Mouse (Mus musculus) urinary bladder, postnatal 36 days (tissue): Measurements from ENCODE around the gene Sesn1.
A peak's percentile ranks its signal among the peaks of the same experiment; 100 is the strongest.
"Not testable (repeated sequence)": the region's sequence is repeated elsewhere in the genome, so short reads cannot be mapped to it uniquely, and the experiment has no call there.

ENCODE experiments used
- DNase-seq, 2 experiments: peaks; one replicate each; pipeline ENCODE4 v3.0.0; 2022; ENCODE audit warnings: low spot score in 2 of 2, mixed read lengths in 1 of 2

Sesn1 gene

DNA sequence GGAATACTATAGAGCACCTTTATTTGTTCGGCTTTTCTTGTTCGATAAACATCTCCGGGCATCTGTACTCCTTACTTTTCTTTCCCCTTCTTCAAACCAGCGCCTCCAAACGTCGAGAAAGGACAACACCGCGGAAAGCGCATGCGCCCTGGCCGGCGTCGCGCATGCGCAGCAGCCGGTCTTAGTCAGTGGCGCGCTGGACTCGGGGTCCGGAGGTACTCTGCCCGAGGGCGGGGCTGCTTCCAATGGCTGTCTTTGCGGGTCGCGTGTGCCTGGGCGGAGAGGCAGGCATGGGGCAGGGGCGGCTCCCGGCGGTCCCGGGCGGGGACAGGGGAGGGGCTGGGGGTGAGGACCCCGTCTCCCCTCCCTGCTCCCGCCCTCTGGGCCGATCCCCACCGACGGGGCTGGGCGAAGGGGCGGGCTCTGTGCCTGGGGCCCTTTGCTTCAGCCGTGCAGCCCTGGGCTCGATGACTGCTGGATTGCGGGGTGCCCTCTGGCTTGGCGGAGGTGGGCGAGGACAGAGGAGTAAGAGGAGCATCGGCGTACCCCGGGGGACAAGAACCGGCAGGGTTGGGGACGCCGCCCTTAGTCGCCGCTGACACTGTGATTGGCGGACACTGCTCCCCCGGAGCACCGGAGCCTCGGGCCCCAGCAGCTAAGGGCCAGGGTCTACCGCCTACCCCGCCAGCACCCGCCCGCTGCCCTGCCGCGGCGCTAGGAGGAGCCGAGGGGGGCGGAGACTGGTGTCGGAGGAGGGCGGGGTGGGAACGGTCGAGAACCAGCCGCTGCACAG lies at the start of gene Sesn1, which contains the start of gene Cep57l1:
Sesn1 (plus strand) TSS at position 165 of the 793 bp plus-strand sequence.
Cep57l1 (minus strand) TSS at position 101 of the 793 bp plus-strand sequence.
- DNase-seq = peak; percentile 89 to 92

DNA sequence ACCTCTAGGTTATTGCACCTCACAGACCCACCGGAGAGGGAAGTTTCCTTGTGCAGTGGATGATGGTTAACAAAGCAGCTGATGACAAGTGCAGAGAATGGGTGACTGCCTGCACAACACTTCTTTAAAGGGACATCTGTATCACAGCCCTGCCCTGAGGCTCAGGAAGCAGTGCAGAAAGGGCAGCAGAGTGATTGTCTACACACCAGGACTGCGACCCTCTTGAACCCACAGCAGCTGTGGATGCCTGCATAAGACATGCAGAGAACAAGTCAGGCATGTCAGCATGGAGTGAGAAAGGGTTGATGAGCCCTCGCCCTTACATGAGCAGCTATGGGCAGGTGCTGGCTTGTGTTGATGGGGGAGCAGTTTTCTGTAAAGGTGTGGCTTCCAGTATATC lies 48.9 kb upstream of the Sesn1 start:
- DNase-seq = no peak

GRCm38 (mm10) chr10:41763741-41764385 lies 45.9 kb upstream of the Sesn1 start:
- no peak for DNase-seq

DNA sequence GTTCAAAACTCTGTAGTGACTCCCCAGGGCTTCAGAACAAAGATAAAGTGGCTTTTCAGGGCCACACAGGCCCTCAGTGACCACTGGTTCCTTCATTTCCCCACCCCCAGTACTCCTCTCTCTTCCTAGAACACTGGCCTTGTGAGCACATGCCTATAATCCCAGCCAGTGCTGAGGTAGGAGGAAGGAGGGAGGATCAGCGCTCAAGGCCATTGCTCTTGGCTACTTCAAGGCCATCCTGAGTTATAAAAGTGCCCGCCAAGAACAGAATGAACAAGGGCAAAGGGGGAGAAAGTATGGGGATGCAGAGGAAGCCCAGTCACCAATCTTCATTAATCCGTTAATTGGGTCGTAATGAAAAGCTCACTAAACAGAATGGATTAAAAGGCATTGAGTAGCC lies 44.1 kb upstream of the Sesn1 start:
- no peak for DNase-seq

- no peak for DNase-seq
Measured at GRCm38 (mm10) chr10:41766280-41766679, 43.5 kb upstream of the Sesn1 start.

DNA sequence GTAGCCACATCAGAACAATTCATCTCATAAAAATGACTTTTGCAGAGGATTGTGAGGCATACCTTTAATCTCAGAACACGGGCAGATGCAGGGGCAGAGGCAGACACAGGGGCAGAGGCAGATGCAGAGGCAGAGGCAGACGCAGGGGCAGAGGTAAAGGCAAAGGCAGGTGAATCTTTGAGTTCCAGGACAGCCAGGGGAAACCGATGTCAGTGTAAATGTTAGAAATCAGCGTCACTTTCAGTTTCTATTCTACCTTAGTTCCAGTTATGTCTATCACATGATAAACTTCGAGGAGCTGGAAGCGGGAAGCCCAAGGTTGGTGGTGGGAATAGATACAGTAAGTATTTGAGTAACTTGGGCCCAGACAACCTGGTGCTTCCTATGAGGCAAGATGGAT lies 42.5 kb upstream of the Sesn1 start:
- no peak for DNase-seq

GRCm38 (mm10) chr10:41792375-41792774 lies 17.4 kb upstream of the Sesn1 start:
- no peak for DNase-seq

- no peak for DNase-seq
Measured at GRCm38 (mm10) chr10:41797253-41797652, 12.5 kb upstream of the Sesn1 start.

- no peak for DNase-seq
Measured at GRCm38 (mm10) chr10:41803467-41803866, 6.3 kb upstream of the Sesn1 start.

DNA sequence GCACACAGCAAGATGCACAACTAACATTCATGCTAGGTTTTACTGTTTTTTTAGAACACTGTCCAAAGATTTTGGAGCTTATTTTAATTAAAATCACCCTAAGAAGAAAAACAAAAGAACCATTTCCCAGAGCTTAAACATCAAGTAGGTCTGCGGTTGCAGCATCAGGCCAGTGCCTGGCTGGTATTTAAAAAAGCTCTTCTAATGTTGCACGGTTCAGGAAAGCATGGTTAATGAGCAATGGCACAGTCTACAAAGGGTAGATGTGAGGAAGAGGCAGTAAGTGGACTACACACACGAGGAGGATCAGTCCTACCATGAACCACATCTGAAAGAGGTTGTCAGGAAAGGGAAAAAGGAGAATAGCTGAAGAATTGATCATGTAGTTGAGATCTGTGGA lies 5.0 kb upstream of the Sesn1 start:
- DNase-seq = no peak

- no peak for DNase-seq
Measured at GRCm38 (mm10) chr10:41805729-41806355, 3.9 kb upstream of the Sesn1 start.

- DNase-seq = peak in 1 of 2 experiments; percentile 83
Measured at GRCm38 (mm10) chr10:41809080-41809770, 510 bp upstream of the Sesn1 start.

DNA sequence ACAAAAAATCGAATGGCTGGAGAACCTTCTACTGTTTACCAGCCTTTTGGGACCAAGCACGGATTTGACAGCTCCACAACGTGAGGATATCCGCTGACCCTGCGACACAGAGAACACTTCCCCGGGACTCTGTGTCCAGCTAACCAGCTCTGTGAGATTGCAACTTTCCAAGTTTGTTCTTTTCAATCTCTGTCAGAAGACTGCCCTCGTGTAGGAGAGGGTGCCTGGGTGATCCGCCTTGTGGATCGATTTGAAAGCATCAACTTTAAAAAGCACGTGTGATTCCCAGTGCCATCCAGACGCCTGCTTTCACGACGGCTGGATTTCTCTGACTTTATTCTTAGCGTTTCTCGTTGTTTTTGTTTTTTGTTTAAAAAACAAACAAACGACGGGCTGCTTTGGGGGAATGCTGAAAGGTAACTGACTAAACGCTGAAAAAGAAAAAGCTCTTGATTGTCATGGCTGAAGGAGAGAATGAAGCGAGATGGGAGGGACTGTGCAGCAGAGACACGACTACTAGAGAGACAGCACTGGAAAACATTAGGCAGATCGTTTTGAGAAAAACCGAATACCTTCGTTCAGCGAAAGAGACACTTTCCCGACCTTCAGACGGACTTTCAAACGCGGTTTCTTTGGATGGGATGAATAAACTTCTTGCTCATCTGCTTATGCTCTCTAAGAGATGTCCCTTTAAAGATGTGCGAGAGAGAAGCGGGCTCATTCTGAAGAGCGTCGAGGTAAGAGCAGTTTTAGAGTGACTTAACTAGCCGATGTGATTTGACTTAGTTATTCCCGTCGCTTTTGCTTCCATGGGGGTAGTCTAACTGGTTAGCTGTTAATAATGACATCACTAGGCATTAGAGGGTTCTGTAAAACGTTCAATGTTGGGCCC lies 1.1 kb downstream of the Sesn1 start:
- no peak for DNase-seq

- no peak for DNase-seq
Measured at GRCm38 (mm10) chr10:41812566-41812965, 2.8 kb downstream of the Sesn1 start.

GRCm38 (mm10) chr10:41814305-41814853 lies 4.6 kb downstream of the Sesn1 start:
- DNase-seq = no peak

GRCm38 (mm10) chr10:41816516-41816915 lies 6.8 kb downstream of the Sesn1 start:
- DNase-seq = no peak

GRCm38 (mm10) chr10:41818036-41818732 lies 8.4 kb downstream of the Sesn1 start:
- no peak for DNase-seq

- DNase-seq = not testable (repeated sequence)
Measured at GRCm38 (mm10) chr10:41818733-41819070, 9.0 kb downstream of the Sesn1 start.

DNA sequence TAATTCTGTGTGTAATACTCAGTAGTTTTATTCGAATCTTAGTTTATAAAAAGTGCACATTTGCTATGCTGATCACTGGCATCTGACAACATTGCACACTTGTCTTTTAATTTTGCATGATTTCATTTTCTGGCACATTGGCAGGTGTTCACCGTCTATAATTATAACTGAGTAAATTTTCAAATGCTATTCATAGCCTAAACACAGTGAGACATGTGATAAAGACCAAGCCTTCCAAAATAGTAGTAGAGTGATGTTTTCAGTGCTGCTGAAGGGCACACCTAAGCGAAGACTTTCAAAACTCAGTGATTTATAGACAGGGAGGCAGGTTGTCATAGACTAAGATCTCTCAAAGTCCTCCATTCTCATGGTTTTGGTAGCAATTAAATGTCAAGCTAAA lies 9.6 kb downstream of the Sesn1 start:
- no peak for DNase-seq

GRCm38 (mm10) chr10:41820401-41820800 lies 10.7 kb downstream of the Sesn1 start:
- no peak for DNase-seq
